Mouse (Mus musculus) natural killer cell, adult 2 months (primary cell): ENCODE results near the gene Fbn1.

Source experiments
- DNase-seq, 2 experiments: peaks; one replicate each; pipeline ENCODE4 v3.0.0; 2022; ENCODE audit warnings: low spot score in 2 of 2

Fbn1 gene

DNA sequence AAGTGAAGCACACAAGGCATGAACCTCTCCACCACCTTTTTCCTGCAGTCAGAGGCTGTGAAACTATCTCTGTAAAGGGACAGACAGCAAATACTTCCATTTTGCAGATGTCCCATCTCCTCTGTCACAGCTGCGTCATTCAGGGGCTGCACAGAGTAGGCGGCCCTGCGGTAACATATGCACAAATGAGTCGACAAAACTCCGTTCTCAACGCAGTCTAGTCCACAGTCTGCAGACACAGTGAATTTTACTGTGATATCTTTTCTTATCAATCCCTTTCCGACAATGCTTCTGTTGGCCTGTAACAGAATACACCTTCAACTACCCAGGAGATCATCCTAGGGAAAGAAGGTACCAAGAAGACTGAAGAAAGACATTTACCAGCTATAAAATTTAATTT is 9.6 kb downstream of the Fbn1 start:
- DNase-seq, result no peak

DNA sequence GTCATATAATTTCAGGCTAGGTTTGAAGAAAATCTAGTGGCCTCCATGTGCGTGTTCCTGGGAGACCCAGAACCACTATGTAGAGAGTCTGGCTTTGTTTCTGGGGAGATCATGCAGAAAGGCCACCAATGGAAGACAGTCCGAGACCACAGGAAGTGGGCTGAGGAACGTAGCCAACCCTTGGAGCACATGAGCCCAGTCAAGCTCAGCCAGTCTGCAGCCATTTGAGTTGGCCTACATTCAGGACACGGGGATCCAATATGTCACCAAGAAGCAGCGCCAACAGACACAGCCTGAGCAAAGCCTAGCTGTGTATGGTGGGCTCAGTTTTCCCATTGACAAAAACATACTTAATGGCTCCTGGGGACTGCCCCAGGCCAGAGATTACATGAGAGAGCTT is 11.1 kb downstream of the Fbn1 start:
- DNase-seq, result no peak

DNA sequence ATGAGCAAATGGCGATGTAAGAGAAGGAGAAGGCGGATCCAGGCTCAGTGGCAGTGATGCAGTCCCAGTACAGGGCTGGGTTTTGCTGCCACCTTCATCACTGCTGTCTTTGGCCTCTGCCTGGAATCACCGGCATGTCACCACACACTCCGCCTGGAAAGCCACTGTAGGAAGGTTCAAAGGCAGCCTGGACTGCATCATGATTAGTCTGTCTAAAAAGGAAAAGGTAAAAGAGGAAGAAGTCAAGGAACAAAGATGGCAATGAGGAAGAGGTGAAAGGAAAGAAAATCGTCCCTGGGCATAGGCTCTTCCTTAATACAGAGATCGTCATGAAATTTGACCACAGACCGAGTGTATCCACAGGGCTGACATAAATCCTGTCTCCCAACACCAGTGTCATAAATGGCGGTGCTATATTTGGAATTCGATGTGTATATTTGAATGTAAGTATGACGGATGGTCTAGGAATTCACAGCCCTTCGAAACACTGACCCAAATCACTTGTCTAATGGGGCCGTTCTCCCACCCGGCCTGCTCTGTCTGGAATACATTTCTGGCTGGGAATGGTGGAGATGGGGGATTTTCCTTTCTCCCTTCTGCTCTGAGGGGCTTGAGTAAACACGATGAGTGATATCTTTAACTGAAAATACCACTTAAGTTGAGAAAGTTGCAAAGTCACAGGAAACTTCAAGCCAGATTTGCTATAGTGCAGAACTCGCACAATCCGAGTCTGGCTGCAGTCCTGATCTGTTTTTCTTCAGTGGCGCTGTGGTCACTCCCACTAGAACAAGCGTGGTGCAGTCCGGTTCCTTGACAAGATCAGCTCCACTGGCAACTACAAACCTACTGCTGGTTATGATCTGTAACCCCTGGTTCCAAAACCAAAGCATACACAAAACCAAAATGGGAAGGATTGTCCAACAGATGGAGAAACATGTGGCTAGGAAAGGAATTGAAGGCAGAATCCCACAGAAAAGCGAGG is 12.7 kb downstream of the Fbn1 start:
- DNase-seq, result no peak

DNA sequence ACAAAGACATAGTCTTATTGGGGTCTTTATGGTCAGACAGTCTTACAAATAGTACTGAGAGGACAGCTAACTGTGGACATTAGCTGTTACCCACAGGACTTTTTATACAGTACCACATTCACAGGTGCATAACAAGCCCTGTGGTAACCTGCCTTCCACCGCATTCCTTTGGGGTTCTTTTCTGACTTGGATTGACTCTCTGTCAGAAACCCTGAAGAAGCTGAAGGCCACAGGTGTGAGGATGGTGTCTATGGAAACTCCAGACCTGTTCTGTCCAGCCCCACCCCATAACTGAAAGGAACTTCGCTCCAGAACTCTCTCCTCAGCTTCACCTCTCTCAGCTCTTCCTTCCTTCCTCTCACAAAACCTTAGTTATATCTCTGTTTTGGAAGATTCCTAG is 13.5 kb downstream of the Fbn1 start:
- DNase-seq, result no peak

DNA sequence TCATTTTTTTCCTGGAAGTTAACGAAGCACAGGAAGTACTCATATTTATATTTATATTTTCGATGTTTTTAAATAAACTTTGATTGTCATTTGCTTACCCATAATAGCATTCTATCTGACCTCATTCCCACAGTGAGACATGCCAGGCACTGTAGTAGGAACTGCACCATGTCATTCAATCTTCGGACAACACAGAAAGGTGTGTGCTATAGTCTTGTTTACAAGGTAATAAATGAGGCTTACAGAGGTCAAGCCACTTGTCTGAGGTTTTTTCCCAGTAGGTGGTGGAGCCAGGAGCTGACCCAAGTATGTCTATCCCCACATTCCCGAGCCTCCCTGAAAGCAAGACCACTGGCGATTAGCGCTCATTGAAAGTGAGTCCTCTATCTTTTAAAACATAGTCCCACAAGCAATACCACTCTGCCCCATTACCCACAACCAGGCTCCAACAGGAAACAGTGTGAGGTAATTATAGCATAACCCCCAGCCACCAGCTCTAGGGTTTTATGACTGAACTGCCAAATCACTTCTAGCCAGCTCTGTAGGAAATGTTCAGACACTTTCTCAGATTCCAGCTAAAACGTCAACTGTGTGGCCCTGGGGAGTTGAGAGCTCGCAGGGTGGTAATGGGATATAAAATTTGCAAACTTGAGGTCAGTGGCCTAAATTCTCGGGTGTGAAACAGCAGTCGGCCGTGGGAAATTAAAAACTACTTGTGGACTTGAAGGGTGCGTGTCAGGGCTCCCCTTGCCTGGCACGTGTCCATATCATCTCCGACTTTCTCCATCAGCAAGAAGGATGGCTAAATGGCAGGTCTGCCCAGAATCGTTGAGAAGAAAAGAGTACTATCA is 15.5 kb downstream of the Fbn1 start:
- DNase-seq, result no peak

DNA sequence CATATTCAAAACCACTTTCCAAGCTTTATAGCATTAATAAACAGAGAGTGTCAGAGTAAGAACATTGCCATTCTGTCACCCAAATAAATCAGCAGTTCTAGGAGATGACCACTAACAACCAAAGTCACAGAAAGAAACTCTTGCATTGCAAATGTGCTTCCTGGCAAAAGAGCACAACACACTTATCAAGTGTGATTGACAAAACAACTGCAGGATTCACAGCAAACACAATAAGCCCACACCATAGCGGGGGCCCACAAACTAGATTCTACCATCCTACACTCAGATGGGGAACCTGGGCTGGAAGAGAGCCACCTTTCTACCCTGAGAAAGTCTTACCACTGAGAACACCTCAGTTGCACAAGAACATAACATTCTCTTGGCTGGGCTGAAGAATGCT is 17.8 kb downstream of the Fbn1 start:
- no peak for DNase-seq

DNA sequence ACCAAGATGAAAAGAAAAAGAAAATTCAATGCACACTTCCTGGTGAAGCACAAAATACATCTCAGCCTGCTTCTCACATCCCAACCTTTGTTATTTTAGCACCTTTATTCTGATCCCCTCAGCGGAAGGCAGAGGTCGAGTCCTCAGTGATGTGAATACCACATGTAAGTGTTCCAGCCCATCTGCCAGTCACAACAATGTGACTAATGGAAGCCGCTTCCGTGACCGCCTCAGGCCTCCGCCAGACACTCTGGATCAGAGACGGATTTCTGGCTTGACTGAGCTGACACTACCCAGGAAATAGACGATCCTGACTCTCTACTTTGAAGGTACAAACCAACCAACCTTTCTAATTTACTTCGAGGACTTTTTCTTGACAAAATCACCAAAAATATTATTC is 22.9 kb downstream of the Fbn1 start:
- DNase-seq, result no peak

DNA sequence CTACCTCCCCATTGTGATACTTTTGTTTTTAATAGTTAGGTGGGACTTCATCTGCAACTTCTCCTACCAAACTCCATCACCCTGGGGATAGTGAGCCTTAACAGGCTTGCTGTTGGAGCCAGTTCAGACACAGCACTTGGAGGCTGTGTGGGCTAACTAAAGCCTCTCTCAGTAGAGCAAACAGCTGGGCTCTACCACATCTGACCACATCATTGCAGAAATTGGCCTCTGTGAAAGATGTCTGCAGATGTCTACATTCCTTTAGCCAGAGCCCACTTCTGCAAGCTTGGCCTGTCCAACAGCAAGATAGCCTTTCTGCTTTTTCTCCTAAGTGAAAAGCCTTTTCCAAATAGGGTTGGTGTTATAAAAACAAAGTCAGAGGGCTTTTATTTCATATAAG is 23.6 kb downstream of the Fbn1 start:
- DNase-seq, result no peak

DNA sequence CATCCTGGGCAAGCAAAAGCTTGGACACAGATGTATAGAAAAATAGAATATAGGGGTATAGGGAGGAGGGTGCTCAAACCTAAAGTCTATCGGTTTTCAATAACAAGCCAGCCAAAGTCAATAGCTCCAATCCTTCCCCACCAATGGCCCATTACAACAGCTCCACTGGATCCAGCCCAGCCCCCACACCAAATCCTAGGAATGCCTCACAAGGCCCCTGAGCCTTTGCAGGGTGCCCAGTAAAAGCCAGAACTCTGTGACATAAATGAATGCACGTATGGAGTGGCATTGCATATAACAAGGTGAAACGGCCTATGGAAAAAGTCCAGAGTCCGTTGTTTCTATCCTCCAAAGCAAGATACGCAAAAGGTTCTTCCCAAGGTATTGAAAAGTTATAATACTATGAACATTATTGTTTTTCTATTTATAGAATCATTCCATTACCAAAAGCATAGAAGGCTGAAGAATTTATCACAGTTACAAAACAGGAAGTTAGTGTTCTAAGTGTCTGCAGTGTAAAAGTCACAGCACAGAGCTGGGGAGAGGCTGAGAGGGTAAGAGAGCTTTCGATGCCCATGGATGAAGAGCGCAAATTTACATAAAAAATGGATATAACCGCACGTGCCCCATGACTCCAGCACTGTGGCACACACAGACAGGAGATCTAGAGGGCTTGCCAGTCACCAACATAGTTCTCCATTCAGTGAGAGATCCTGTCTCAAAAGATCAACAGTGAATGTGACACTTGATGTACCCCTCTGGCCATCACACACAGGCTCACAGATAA is 26.1 kb downstream of the Fbn1 start:
- DNase-seq, result no peak

DNA sequence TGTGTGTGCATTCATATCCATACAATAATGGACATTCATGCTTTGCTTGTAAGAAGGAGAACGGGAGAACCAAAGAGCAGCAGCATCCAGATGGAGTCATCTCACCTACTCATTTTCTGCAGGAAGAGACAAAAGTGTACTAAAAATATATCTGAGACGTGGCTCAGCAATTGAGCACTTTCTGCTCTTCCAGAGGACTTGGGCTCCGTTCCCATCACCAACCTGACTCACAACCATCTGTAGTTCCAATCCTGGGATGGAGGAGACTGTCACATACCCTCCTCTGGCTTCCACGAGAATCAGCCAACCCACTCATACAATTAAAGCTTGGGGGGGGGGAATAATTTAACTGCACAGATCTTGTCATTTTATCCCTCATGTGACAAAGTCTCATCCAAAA is 26.7 kb downstream of the Fbn1 start:
- DNase-seq, result no peak

DNA sequence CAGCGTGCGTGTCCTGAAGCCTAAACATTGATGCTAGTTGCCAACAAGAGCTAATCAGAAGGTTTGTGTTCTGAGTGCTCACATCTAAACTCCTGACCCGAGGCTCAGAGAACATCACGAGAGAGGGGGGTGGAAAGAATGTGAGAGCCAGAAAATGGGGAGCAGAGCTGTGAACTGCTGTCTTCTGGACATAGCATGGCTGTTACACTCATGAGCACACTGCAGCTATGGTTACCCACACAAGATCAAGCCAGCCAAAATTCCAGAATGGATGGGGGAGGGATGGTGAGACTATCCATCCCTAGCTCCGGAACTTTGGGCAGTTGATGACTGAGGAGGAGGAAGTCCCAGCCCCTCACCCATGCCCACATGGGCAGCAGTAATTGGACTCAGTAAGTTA is 27.7 kb downstream of the Fbn1 start:
- DNase-seq, result no peak

DNA sequence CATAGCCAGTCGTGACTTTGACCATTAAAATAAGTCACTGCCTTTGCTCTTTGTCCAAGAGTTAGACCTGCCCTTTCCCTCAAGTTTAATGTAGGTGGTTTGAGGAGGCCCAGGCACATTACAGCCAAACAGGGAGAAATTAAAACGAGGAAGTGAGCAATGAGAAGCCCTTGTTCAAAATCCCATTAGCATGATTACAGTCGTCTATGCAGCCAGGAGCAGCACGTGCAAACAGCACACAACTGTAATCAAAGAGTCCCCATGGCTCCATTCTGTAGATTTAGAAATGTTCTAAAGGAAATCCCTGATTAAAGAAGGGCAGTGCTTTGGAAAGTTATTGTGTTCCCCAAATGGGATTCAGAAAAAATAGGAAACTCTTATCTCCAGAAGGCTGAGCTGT is 29.1 kb downstream of the Fbn1 start:
- no peak for DNase-seq

DNA sequence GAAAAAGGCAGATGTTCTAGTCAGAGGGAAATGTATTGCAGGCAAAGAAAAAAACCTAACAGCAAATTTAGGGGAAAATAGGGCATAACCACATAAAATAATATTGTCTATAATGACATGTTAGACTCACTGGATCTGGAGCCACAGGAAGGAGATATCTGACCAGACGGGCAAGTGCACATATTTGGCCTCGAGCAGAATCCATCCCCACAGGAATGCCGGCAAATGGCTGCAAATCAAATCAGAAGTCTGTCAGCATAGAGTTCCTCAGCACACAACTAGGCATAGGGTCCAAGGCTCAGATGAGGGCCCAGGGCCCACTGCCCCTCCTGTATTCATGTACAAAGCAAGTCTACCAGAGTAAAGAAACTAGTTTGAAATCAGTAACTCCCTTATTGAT is 30.4 kb downstream of the Fbn1 start:
- DNase-seq, result no peak

DNA sequence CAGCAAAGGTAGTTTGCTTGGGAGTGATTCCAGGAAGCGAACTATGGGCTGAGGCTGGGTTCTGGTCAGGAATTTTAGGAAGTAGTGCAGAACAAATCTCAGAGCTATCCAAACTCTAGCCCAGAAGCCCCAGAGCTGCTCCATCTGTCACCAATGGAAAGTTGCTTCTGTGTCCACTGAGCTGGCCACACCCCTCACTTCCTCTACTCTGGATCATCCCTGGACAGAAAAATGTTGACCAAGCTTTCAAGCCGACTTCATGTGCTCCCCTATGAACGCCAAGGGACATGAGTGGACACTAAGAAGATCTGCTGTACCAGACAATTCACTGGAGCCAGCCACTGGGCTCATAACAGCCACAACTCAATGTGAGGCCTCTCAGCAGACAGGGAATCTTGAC is 31.6 kb downstream of the Fbn1 start:
- no peak for DNase-seq

DNA sequence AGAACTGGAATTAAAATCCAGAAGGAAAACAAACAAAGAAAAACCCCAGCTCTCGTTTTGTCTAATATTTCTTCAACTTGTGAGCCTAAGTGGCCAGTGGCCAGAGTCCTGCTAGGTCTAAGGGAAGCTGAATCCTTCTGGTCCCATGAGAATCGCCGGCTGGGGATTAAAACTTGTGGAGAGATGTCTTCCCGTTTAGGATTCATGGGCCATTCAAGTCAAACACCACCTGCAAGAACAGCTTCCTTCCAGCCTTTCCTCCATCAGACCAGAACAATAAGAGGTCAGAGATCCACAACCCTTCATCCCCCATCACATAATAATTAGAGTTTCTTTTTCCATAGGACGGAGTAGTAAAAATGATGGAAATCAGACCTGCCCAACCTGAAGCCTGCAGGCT is 33.1 kb downstream of the Fbn1 start:
- no peak for DNase-seq

DNA sequence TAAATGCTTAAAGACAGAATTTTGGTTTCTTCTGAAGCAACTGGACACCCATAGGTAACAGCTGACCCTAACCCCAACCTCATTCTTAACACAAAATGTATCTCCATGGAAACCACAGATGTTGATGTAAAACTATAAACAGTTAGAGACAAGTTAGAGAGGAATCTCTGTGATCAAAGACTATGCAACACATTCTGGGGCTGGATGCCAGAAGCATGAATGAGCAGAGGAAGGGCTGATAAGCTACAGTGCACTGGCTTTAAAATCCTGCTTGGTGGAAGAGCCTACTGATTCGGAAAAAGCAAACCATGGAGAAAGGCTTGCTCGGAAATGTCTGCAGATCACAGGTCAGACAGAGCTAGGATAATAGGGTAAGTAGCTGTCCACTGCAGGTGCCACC is 34.6 kb downstream of the Fbn1 start:
- no peak for DNase-seq

DNA sequence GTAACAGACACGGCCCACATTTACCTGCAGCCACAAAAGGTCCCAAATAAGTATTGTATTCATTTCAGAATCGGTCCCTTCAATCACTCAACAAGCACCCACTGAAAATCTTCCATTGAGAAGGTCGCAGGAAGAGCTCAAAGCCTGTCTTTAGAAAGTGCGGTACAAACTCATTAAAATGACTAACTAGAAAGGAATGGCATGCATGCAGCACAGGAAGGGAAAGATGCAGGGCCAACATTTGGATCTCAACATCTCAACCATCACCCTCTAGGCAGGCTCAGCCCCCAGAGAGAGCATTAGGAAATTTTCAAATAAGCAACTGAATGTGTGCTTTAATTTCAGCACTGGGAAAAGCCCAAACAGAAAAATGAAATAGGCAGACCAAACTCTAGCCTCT is 36.1 kb downstream of the Fbn1 start:
- no peak for DNase-seq

DNA sequence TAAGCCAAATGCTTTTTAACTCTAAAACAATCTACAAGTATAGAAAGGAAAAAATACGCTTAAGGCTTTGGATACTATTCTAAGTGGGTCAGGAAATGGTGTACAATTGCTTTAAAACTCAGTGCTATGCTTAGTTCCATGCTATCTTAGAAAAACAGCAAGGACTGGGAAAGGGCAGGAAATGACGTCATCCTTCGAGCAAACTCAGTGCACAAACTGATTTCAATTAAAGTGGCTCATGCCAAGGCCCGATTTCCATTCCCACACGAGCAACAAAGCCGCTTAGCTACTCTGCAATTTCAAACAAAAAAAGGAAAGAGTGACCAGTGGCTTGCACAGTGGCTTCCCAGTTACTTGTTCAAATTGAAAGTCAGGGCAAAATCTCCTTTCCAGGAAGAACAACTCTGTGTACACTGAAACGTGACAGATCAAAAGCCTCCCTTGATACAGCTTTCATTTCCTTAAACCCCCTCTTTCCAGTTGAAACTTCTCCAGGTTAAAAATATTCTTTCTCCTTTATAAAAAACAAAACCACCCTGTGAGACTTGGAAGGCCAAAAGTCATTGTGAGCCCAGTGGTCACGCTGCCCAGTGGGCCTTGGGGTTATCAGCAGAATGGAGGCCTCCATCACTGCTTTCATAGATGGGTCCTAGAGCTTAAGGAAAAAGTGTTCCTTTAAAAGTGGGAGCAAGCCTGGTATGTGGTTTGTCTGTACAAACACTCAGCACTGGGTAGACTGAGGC is 37.1 kb downstream of the Fbn1 start:
- DNase-seq, result no peak

DNA sequence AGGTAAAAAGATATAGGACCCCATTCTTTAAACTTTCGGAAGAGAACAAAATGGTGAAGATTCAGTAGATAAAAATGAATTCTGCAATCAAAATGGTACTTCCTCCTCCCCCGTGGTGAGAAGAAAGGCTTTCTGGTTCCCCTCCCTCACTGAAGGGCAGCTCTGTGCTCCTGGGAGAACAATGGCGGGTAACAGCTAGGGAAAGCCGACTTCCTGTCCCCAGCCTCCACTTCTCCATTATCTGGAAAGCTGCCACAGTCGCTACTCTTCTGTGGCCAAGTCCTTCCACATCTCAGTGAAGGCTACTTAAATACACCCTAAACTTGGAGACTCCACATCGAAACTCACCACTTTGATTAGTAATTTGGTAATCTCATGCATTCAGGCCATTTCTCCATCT is 43.8 kb downstream of the Fbn1 start:
- DNase-seq, result no peak

DNA sequence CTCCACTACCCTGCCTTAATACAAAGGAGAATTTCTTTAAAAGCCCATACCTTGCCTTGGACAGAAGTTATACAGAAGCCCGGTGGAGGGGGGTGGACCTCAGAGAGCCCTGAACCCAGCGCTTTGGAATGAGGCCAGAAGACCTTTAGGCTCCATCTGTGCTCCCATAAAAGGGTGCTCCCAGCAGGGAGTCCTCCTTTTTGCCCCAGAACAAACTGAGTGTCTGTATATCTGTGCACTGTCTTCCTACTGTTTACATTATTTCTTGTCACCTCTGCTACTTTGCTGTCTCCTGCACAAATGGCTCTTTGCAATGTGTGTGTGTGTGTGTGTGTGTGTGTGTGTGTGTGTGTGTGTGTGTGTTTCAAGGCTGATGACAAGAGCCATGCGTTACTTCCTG is 48.7 kb downstream of the Fbn1 start:
- no peak for DNase-seq

DNA sequence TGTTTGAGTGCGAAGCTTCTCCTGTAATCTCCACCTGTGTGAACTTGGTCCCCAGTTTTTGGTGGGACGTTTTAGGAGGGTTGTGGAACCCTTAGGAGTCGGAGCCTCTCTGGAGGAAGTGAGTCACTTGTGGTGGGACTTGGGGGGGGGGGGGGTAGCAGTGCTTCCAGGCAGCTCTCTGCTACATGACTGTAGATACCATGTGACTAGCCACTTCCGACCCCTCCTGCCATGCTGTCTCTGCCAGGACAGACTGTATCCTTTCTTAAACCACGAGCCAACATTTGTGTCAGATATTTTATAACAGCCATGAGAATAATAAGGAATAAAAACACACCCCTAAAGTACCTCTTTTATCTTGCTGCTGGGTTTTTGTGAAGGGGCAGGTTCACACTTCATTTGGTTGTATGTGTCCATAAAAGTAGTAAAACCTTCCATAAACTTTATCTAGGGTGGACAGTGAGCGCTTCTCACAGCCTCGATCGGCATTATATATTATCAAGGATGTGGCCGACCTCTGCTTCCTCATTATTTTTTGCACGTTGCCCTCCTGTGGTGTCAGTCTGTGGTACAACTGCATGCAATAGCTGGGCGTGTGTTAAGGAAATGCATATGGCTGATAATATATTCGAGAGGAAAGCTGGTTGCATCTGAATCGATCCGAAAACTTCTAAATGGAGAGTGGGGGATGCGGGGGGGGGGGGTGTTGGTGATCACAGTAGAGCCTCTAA is 51.6 kb downstream of the Fbn1 start:
- peak; percentile 7 to 27 for DNase-seq
